Mouse (Mus musculus) heart, adult 18-20 months (tissue): ENCODE measurements around the gene Macc1. TPM values are rescaled to one million over a fixed set of nuclear protein-coding genes. Genes with fewer than 3 reads are reported as not detected.

Source experiments
- DNase-seq, 2 experiments: peaks; one replicate each; pipeline ENCODE4 v3.0.0; 2021 to 2022; ENCODE audit warnings: mixed read lengths in 1 of 2
- total RNA-seq, 2 experiments: library from RNA; stranded (reverse); gene quantifications; 2 replicates each; pipeline ENCODE4 v1.2.3; 2021

Gene Macc1
- total RNA-seq, 2 experiments from 2014 or later = not detected

GRCm38 (mm10) chr12:119483922-119484631, 170.0 kb downstream of the Macc1 start:
- no peak for DNase-seq

- DNase-seq = no peak
Measured at GRCm38 (mm10) chr12:119511145-119511544, 197.1 kb downstream of the Macc1 start.

Other genes starting within 250 kb of the Macc1 start
- 1 to 10 TPM; 1.0 to 1.6 TPM for gene Itgb8, start 75.5 kb upstream of the Macc1 start, total RNA-seq